Mouse (Mus musculus): ENCODE data around the gene Acsm3. TPM values are rescaled to one million over a fixed set of nuclear protein-coding genes. Genes with fewer than 3 reads are reported as not detected.

Acsm3 gene
- polyA plus RNA-seq, 1 experiment from 2014 or later: not detected

GRCm38 (mm10) chr7:119745869-119746268 lies 14.9 kb upstream of the Acsm3 start:
- Histone ChIP-seq H3K27me3 (replicated peaks; ENCODE audit: control insufficient read depth, insufficient read depth, low read length) (no peaks in the 10 kb centered on the region), H3K27ac (ENCODE audit: low read length) (no peak overlapping the region), H3K4me2 (ENCODE audit: low read length) (no peak overlapping the region), H3K36me3 (ENCODE audit: control insufficient read depth, insufficient read depth) (no peaks in the 10 kb centered on the region), H3K9me3 (ENCODE audit: control insufficient read depth, low read length) (no peaks in the 10 kb centered on the region), H3K4me3 (replicated peaks; ENCODE audit: low read length) (no peak overlapping the region), H3K4me1 (replicated peaks; ENCODE audit: control insufficient read depth, insufficient read depth, low read length) (0 out of 2 replicates have a peak, but pooled peaks cover 3% of the 10 kb centered on the region), H3K9ac (replicated peaks; ENCODE audit: low read depth, low read length) (no peak overlapping the region)
- 48% methylated on average over 1 of the region's 1 CpGs for WGBS
- no peak for ATAC-seq

- Histone ChIP-seq H3K27me3 (replicated peaks; ENCODE audit: control insufficient read depth, insufficient read depth, low read length) (no peaks in the 10 kb centered on the region), H3K4me2 (ENCODE audit: low read length) (no peak overlapping the region), H3K36me3 (ENCODE audit: control insufficient read depth, insufficient read depth) (no peaks in the 10 kb centered on the region), H3K9me3 (ENCODE audit: control insufficient read depth, low read length) (no peaks in the 10 kb centered on the region), H3K27ac (ENCODE audit: low read length) (no peak overlapping the region), H3K4me3 (replicated peaks; ENCODE audit: low read length) (no peak overlapping the region), H3K4me1 (replicated peaks; ENCODE audit: control insufficient read depth, insufficient read depth, low read length) (0 out of 2 replicates have a peak, but pooled peaks cover 3% of the 10 kb centered on the region), H3K9ac (replicated peaks; ENCODE audit: low read depth, low read length) (no peak overlapping the region)
- ATAC-seq: no peak
- 80% methylated on average over 2 of the region's 2 CpGs for WGBS
Measured at GRCm38 (mm10) chr7:119748761-119749160, 12.0 kb upstream of the Acsm3 start.

DNA sequence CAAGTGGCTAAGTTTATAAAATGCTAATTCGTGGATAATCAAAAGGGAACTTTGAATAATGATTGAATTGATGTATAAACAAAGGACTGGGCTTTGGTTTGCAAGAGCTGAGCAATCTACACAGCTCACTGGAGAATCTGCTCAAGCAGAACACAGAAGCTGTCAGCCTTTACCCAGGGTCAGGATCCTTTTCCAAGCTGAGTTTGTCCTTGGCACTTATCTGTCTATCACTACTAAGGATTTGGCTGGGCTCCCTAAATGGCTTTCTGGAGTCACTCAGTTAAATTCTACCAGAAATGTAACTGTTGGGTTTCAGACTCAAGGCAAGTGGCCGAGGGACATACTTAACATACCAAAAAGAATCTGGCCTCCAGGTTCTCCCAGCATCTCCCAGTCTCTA lies 10.8 kb upstream of the Acsm3 start:
- no peak overlapping the region for H3K4me2 ChIP-seq (ENCODE audit: low read length)
- WGBS: 60% methylated on average over 2 of the region's 2 CpGs

GRCm38 (mm10) chr7:119753696-119754095 lies 7.0 kb upstream of the Acsm3 start:
- WGBS: 100% methylated on average over 1 of the region's 1 CpGs
- Histone ChIP-seq H3K27ac (ENCODE audit: low read length) (no peak overlapping the region), H3K4me3 (replicated peaks; ENCODE audit: low read length) (no peak overlapping the region), H3K9me3 (ENCODE audit: control insufficient read depth, low read length) (no peaks in the 10 kb centered on the region), H3K27me3 (replicated peaks; ENCODE audit: control insufficient read depth, insufficient read depth, low read length) (no peaks in the 10 kb centered on the region), H3K9ac (replicated peaks; ENCODE audit: low read depth, low read length) (no peak overlapping the region), H3K4me2 (ENCODE audit: low read length) (no peak overlapping the region), H3K4me1 (replicated peaks; ENCODE audit: control insufficient read depth, insufficient read depth, low read length) (no peaks in the 10 kb centered on the region), H3K36me3 (ENCODE audit: control insufficient read depth, insufficient read depth) (no peaks in the 10 kb centered on the region)
- no peak for ATAC-seq

More for the DNA sequence above, 10.8 kb upstream of the Acsm3 start:
- no peaks in the 10 kb centered on the region for H3K36me3 ChIP-seq (ENCODE audit: control insufficient read depth, insufficient read depth)
- ATAC-seq: no peak
- H3K9me3 ChIP-seq (ENCODE audit: control insufficient read depth, low read length): no peaks in the 10 kb centered on the region
- H3K27me3 ChIP-seq (replicated peaks; ENCODE audit: control insufficient read depth, insufficient read depth, low read length): no peaks in the 10 kb centered on the region
- H3K9ac ChIP-seq (replicated peaks; ENCODE audit: low read depth, low read length): no peak overlapping the region
- H3K4me3 ChIP-seq (replicated peaks; ENCODE audit: low read length): no peak overlapping the region
- H3K4me1 ChIP-seq (replicated peaks; ENCODE audit: control insufficient read depth, insufficient read depth, low read length): no peaks in the 10 kb centered on the region
- H3K27ac ChIP-seq (ENCODE audit: low read length): no peak overlapping the region

DNA sequence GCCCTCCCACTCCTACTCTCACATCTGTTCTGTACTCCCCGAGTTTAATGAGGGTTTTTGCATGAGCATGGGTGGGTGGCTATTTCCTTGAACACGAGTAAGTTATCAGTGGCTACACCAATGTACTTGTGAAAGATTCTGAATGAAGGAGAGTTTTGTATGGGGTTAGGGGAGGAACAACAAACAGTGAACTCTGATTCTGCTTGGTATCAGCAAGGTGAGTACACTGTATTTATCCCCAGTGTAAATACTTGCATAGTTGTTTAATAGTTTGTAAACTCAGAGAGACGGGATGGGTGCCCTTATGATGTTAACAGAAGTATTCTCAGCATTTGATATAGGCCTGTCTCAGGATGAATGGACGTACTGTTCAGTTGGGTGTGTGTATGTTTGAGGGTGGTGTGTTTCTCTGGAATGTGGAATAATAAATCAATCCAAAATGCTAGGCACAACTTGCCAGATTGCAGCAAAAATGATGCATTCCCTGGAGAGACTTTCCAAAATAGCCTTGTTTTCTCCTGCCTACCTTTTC lies 1.5 kb downstream of the Acsm3 start:
- Histone ChIP-seq H3K9me3 (ENCODE audit: control insufficient read depth, low read length) (no peaks in the 10 kb centered on the region), H3K27ac (ENCODE audit: low read length) (no peak overlapping the region), H3K9ac (replicated peaks; ENCODE audit: low read depth, low read length) (no peak overlapping the region), H3K4me2 (ENCODE audit: low read length) (no peak overlapping the region), H3K4me3 (replicated peaks; ENCODE audit: low read length) (no peak overlapping the region), H3K36me3 (ENCODE audit: control insufficient read depth, insufficient read depth) (no peaks in the 10 kb centered on the region), H3K27me3 (replicated peaks; ENCODE audit: control insufficient read depth, insufficient read depth, low read length) (no peaks in the 10 kb centered on the region), H3K4me1 (replicated peaks; ENCODE audit: control insufficient read depth, insufficient read depth, low read length) (no peaks in the 10 kb centered on the region)
- 70% methylated on average over 4 of the region's 4 CpGs for WGBS
- ATAC-seq: no peak

DNA sequence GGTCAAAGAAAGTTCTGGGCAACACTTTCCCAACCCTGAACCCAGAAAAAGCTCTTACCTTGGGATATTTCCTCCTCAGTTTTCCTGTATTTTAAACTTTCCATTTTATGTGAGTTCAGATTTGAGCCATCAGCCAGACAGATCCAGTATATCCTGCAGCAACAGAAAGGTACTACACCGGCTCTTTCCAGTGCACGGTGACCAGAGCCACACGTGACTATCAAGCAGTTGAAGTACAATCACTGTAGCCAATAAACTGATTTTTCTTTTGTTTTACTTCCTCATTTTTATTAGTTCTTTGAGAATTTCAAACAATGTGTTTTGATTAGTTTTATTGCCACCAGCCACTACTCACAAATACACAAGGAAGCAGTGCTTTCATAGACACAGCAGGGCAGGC lies 3.7 kb downstream of the Acsm3 start:
- Histone ChIP-seq H3K4me2 (ENCODE audit: low read length) (no peak overlapping the region), H3K36me3 (ENCODE audit: control insufficient read depth, insufficient read depth) (no peaks in the 10 kb centered on the region), H3K4me1 (replicated peaks; ENCODE audit: control insufficient read depth, insufficient read depth, low read length) (no peaks in the 10 kb centered on the region), H3K9me3 (ENCODE audit: control insufficient read depth, low read length) (no peaks in the 10 kb centered on the region), H3K27me3 (replicated peaks; ENCODE audit: control insufficient read depth, insufficient read depth, low read length) (no peaks in the 10 kb centered on the region), H3K9ac (replicated peaks; ENCODE audit: low read depth, low read length) (no peak overlapping the region), H3K4me3 (replicated peaks; ENCODE audit: low read length) (no peak overlapping the region), H3K27ac (ENCODE audit: low read length) (no peak overlapping the region)
- no peak for ATAC-seq
- 91% methylated on average over 3 of the region's 3 CpGs for WGBS

GRCm38 (mm10) chr7:119766996-119767395 lies 6.3 kb downstream of the Acsm3 start:
- Histone ChIP-seq H3K9me3 (ENCODE audit: control insufficient read depth, low read length) (no peaks in the 10 kb centered on the region), H3K4me3 (replicated peaks; ENCODE audit: low read length) (no peak overlapping the region), H3K4me2 (ENCODE audit: low read length) (no peak overlapping the region), H3K27ac (ENCODE audit: low read length) (no peak overlapping the region), H3K27me3 (replicated peaks; ENCODE audit: control insufficient read depth, insufficient read depth, low read length) (no peaks in the 10 kb centered on the region), H3K4me1 (replicated peaks; ENCODE audit: control insufficient read depth, insufficient read depth, low read length) (no peaks in the 10 kb centered on the region), H3K9ac (replicated peaks; ENCODE audit: low read depth, low read length) (no peak overlapping the region), H3K36me3 (ENCODE audit: control insufficient read depth, insufficient read depth) (no peaks in the 10 kb centered on the region)
- ATAC-seq: no peak
- 82% methylated on average over 6 of the region's 6 CpGs for WGBS

- no peak for ATAC-seq
- no peak overlapping the region for H3K4me2 ChIP-seq (ENCODE audit: low read length)
- H3K9me3 ChIP-seq (ENCODE audit: control insufficient read depth, low read length): no peaks in the 10 kb centered on the region
- H3K4me1 ChIP-seq (replicated peaks; ENCODE audit: control insufficient read depth, insufficient read depth, low read length): no peaks in the 10 kb centered on the region
- H3K27me3 ChIP-seq (replicated peaks; ENCODE audit: control insufficient read depth, insufficient read depth, low read length): no peaks in the 10 kb centered on the region
- H3K4me3 ChIP-seq (replicated peaks; ENCODE audit: low read length): no peak overlapping the region
- no peak overlapping the region for H3K9ac ChIP-seq (replicated peaks; ENCODE audit: low read depth, low read length)
- no peak overlapping the region for H3K27ac ChIP-seq (ENCODE audit: low read length)
- 95% methylated on average over 8 of the region's 8 CpGs for WGBS
- no peaks in the 10 kb centered on the region for H3K36me3 ChIP-seq (ENCODE audit: control insufficient read depth, insufficient read depth)
Measured at GRCm38 (mm10) chr7:119769895-119770294, 9.2 kb downstream of the Acsm3 start.

DNA sequence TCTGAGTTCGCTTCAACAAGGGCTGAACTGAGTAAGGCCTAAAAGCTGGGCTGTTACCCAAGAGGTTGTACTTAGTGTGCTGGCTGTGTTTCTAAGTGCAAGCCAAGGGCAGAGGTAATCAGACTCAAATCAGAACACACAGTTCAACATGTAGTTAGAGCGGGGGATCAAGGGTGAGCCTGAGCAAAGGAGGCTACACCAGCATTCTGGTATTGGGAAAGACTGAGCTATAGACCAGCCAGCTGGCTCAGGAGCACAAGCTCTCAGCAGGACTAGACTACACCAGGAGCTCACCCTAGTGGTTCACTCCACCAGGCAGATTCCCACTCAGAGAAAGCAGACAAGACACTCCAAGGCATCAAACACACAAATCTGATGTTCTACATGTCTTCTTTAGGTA lies 22.7 kb downstream of the Acsm3 start:
- no peak for ATAC-seq
- H3K27ac ChIP-seq (ENCODE audit: low read length): no peak overlapping the region
- H3K9ac ChIP-seq (replicated peaks; ENCODE audit: low read depth, low read length): no peak overlapping the region
- 92% methylated on average over 2 of the region's 2 CpGs for WGBS
- H3K36me3 ChIP-seq (ENCODE audit: control insufficient read depth, insufficient read depth): peaks cover 17% of the 10 kb centered on the region
- no peaks in the 10 kb centered on the region for H3K4me1 ChIP-seq (replicated peaks; ENCODE audit: control insufficient read depth, insufficient read depth, low read length)
- H3K9me3 ChIP-seq (ENCODE audit: control insufficient read depth, low read length): no peaks in the 10 kb centered on the region
- no peak overlapping the region for H3K4me3 ChIP-seq (replicated peaks; ENCODE audit: low read length)
- H3K4me2 ChIP-seq (ENCODE audit: low read length): no peak overlapping the region
- no peaks in the 10 kb centered on the region for H3K27me3 ChIP-seq (replicated peaks; ENCODE audit: control insufficient read depth, insufficient read depth, low read length)

DNA sequence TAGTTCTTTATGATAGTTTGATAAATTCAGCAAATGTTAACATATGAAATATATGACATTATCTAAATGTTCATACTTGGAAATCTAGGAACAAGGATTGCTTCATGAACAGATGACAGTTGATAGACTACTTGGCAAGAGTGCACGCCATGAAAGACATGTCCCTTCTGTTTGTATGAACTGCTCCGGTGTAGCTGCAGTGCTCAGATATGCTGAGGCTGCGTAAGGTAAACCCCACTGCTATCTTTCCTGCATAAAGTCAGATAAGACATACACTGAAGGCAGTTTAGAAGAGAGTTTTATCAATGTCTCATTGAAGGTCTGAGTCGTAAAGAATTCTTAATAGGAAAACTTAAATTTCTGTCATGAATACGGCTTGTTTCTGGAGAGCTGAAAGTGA lies 24.2 kb downstream of the Acsm3 start:
- Histone ChIP-seq H3K36me3 (ENCODE audit: control insufficient read depth, insufficient read depth) (peaks cover 21% of the 10 kb centered on the region), H3K4me3 (replicated peaks; ENCODE audit: low read length) (no peak overlapping the region), H3K4me2 (ENCODE audit: low read length) (no peak overlapping the region), H3K9me3 (ENCODE audit: control insufficient read depth, low read length) (no peaks in the 10 kb centered on the region), H3K4me1 (replicated peaks; ENCODE audit: control insufficient read depth, insufficient read depth, low read length) (no peaks in the 10 kb centered on the region), H3K9ac (replicated peaks; ENCODE audit: low read depth, low read length) (no peak overlapping the region), H3K27me3 (replicated peaks; ENCODE audit: control insufficient read depth, insufficient read depth, low read length) (no peaks in the 10 kb centered on the region), H3K27ac (ENCODE audit: low read length) (no peak overlapping the region)
- 88% methylated on average over 5 of the region's 5 CpGs for WGBS
- ATAC-seq: no peak

Data from forebrain, embryonic 16.5 days (tissue).